Mouse (Mus musculus): ENCODE measurements around the gene Nod2.

Gene Nod2

DNA sequence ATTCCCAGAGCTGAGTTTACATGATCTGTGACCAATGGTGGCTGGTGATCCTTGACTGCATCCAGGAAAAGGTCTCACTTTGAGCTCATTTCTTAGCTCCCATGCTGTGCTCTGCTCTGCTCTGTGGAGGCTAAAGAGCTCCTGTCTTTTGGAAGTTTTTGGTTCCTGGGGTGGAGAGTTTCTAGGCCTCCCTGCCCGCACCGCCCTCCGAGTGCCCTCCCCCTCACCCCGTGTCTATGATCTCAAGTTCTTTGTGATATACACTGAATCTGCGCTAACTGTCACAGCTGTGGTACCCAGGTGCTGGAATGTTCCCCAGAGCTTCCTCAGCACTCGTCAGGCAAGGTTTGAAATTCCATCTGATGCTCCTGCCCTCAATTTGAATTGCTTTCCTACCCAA lies 23.7 kb downstream of the Nod2 start:
- in situ Hi-C loops (cut with MboI; ENCODE audit: unreplicated experiment in 2 of 2), result no loop called here

DNA sequence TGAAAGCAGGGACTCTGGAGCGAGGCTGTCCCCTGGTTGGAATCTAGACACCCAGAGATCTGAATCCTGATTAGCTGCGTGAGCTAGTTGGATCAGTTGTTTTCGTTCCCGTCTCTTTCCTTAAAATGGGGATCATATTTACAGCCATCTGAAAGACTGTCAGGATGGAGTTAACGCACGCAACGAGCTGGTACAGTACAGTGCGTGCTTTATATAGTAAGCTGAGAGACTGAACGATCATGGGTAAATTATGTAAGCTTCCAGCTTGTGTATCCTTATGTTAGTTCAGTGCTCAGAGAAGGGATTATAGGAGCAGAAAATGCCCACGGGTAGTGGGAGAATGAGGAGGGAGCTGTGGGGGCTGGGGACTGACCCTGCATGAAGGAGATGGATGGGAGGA lies 24.5 kb downstream of the Nod2 start:
- in situ Hi-C loops (cut with MboI; ENCODE audit: unreplicated experiment in 2 of 2), result no loop called here

DNA sequence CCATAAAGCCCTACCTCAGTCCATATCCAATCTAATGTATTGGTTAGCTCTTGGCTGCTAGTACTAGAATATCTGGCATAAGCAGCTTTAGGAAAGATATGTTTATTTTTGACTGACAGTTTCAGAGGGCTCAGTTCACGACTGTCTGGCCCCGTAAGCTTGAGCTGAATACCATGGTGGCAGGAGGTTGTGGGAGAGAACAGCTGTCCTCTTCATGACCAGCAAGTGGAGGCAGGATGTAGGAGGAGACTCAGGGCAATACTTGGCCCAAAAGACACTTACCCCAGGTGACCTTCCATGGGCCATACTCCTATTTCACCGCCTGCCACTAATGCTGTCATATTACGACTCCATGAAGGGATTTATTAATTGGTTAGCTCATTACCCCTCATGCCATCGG lies 26.7 kb downstream of the Nod2 start:
- in situ Hi-C loops (cut with MboI; ENCODE audit: unreplicated experiment in 2 of 2), result no loop called here

DNA sequence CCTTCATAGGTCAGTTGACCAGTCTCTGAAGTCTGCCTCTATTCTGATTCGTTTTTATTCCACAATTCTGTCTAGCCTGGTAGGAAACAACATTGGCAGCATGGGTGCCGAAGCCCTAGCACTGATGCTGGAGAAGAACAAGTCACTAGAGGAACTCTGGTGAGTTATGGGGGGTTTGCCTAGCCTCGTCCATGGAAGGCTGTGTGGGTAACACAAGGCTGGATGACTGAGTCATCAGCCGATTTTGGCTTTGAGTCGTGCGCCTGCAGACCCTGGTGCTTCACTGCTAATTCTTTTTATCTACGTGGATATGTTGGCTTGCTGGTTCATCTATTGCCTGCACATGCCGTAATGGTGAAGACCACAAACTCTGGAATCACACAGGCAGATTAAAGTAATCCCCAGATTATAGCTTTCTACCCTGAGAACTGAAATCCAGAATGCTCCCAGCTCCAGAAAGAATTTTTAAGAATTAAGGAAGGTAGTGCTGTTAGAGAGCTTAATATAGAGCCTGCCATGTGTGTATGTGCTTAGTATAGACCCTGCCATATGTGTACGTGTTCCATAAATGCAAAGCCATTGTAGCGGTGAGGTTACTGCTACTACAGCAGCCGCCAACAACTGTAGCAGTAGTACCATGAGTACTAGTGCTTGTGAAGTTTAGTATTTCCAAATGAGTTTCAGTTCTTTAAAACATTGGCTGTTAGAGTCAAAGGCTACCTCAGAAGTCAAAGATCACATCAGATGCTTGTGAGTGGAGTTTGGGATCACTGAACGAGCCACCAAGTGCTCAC lies 28.5 kb downstream of the Nod2 start:
- in situ Hi-C loops (cut with MboI; ENCODE audit: unreplicated experiment in 2 of 2), result no loop called here

DNA sequence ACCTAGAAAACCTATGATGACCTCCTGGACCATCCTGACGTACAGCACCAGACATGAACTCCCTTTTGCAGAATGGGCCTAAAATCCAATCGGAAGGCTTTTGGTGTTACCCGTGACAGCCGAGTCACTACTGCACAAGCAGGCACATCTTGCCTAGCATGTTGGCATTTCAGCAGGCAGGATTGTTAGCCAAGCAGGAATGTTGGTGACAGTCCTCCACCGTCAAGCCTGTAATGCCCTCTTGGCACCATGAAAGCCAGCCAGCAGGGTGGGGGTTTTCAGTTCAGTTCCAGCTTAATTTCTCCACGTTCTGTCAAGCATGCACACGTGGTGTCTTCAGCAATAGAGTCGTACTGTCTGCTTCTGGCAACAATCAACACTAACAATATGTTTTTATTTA lies 30.0 kb downstream of the Nod2 start:
- in situ Hi-C loops (cut with MboI; ENCODE audit: unreplicated experiment in 2 of 2), result no loop called here

DNA sequence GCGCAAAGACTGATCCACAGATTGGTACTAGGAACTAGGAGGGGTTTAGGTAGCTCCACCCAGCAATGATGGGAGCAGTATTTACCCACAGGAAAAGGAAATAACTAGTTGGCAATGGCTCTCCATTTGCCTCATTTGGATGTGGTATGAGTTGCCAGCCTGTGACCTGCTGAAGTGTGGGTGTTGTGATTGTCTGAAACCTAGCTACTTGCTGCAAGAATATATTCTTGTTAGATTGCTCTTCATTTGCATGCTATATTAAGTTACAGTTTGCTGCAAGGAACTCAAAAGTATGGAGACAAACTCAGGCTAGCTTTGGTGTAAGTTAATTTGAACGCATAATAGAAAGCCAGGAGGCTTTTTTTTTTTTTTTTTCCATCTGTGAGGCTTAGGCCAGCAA lies 33.5 kb downstream of the Nod2 start:
- in situ Hi-C loops (cut with MboI; ENCODE audit: unreplicated experiment in 2 of 2), result no loop called here

DNA sequence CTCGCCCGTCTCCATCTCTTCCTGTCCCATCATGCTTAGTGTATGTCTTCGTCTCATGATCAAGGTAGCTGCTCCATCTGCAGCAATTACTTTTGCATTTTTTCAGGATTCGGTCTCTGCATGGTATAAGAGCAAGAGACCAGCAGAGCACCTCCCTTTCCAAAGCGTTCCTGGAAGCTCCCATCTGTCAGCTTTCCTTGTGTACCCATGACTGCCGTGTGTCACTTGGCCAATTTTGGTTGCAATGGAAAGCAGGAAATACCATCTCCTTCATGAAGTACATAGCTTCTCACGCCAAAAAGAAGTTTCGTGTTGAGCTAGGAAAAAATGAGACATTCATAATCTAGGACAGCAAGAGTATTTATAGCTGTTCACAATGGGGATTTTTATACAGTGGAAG lies 33.9 kb downstream of the Nod2 start:
- in situ Hi-C loops (cut with MboI; ENCODE audit: unreplicated experiment in 2 of 2), result no loop called here

DNA sequence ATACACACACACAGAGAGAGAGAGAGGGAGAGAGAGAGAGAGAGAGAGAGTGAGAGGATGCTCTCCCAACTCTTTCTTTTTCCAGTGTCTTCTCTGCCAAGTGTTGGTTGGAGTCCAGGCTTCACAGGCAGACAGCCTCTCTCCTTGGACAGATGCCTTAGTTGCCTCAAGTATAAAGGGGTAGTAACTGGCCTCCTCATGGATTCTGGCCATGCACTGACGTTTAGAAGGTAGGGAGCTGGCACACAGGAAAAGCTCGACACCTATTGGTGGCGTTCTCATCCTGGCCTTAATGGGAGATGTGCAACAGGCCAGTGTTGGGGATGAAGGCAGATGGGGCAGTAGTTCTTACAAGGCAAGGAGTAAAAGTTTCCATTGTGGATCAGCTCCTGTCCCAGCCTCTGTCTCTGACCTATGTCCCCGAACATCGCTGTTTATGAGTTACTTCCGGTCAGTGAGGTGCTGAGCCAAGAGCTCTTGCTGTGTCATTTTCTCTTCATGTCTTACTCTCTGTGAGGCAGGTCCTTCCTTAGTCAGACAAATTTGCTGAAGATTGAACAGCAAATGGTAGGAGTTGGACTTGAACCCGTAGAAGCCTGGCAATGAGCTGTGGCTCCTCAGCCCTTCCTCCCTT lies 36.7 kb downstream of the Nod2 start:
- in situ Hi-C loops (cut with MboI; ENCODE audit: unreplicated experiment in 2 of 2), result no loop called here

DNA sequence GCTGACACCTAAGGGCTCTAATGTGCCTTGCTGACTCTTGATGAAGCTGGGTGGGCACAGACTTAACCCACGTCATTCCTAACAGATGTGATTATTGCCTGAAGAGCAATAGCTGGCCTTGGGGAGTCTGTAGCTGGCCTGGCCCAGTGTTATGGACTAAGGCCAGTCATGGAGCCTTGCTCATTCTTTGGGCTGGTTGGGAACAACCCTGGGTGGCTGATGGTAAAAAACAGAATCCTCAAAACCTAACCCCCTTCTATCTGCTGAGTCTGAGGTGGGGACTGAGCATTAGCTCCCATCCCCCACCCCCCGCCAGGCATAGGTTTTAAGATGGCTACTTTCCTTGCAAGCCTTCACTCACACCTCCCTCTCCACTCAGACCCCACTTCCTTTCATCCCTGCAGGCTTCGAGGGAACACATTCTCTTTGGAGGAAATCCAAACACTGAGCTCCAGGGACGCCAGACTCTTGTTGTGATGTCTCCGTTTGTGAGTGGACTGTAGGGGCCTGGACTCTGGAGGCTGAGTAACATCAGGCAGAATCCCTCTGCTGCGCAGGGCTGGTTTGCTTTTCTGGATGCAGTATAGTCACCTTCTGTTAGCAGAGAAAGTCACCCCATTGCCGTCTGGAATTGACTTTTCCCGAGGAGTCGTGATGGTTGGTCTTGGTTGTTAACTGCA lies 39.3 kb downstream of the Nod2 start:
- in situ Hi-C loops (cut with MboI; ENCODE audit: unreplicated experiment in 2 of 2), result no loop called here

DNA sequence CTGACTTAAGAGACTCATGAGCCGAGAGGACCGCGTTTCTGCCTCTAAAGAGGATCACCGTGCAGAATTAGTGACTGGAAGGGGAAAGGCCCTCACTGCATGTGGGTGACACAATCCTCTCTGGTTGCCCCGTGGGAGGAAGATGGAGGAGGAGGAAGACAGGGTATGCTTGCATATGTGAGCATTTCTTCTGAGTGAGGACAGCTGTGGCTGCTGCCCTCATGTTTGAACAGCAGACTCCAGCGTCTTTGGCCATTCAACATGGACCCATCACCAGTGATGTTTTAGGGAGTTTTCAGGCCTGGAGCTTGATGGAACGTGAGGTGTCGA lies 39.8 kb downstream of the Nod2 start:
- in situ Hi-C loops (cut with MboI; ENCODE audit: unreplicated experiment in 2 of 2), result no loop called here

DNA sequence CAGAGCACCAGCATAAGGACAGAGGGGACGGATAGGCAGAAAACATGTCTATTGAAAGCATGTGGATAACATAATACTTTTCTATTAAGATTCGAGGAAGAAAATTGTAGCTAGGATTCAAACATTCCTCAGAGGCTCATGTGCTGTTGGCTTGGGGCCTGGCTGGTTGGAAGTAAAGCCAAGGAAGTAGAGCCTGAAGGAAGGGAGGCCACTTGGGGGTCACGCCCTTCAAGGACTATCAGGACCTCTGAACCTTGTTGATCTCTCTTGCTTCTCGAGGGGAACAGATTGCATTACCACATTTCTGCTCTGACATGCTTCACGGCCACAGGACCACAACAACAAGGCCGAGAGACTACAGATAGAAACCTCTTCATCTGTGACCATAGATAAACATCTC lies 42.0 kb downstream of the Nod2 start:
- in situ Hi-C loops (cut with MboI; ENCODE audit: unreplicated experiment in 2 of 2), result no loop called here

DNA sequence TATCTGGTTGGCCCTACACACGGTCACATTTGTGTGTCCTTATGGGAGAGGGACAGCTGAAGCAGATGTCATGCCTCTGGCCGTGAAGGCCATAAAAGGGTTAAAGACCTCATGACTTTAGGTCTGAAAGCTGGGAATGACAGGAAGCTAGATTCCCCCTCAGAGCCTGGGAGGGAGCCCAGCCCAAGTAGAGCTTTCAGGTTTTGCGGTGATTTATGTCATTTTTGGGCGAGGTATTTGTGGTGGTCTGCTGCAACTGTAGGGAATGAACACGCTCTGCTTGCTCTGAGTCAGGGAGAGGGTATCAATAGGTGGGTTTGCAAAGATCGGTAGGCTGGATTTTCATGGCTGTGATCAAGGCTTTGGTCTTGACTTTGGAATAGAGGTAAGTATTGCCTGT lies 42.8 kb downstream of the Nod2 start:
- in situ Hi-C loops (cut with MboI; ENCODE audit: unreplicated experiment in 2 of 2), result no loop called here

DNA sequence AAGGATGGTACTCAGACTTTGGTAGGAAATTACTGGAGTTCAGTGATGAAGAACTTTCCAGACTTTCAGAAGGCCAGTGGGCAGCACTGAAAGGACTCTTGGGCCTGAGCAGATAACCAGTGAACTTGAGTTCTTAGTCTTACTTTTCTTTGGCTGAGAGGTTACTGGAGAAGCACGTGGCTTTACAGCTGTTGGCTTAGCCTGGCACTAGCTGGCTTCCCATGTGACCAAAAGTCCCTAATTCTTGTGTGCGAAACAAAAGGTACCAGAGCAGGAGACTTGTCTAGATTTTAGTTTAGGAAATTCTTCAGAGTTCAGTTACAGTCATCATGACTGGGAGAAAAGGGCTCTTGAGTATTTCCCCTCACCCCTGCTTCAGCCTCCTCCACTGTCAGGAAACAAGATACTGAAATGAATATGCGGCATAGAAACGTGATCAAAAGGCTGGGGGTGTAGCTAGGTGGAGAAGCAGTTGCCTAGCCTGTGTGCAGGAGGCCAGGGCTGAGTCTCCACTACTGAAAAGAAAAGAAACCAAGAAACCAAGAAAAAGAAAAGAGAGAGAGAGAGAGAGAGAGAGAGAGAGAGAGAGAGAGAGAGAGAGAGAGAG lies 44.3 kb downstream of the Nod2 start:
- in situ Hi-C loops (cut with MboI; ENCODE audit: unreplicated experiment in 2 of 2), result no loop called here

DNA sequence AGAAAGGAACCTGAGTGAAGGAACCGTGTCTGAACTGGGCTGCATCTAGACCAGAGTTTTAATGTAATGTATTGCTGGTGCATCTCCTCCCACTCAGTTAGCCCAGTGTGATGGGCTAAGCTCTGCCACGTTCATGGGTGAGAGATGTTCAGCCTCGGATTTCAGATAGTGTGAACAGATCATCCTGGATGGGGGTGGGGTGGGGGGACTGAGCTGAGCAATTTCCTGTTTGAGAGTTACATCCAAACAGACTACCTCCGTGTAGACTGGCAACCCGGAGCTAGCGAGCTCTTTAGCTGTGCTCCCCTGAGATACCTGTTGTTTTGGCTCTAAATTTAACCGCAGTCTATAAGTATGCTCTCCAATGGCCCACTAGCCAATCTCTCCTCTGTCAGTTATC lies 44.8 kb downstream of the Nod2 start:
- in situ Hi-C loops (cut with MboI; ENCODE audit: unreplicated experiment in 2 of 2), result no loop called here

DNA sequence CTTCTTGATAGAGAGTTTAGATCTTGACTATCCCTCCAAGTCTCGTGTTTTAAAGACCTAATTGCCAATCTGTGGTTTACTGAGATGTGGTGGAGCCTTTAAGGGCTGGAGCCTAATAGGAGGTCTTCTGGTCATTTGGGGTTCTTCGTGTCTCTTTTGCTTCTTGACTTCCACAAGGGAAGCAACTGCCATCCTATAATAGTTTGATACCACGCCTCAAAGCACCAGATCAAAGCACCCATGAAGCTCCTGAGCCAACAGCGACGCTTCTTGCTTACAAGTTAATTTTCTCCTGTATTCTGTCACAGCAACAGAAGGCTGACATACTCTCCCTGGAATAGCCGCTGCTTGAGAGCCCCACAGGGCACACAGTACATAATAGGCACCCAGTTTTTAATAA lies 45.8 kb downstream of the Nod2 start:
- in situ Hi-C loops (cut with MboI; ENCODE audit: unreplicated experiment in 2 of 2), result no loop called here

DNA sequence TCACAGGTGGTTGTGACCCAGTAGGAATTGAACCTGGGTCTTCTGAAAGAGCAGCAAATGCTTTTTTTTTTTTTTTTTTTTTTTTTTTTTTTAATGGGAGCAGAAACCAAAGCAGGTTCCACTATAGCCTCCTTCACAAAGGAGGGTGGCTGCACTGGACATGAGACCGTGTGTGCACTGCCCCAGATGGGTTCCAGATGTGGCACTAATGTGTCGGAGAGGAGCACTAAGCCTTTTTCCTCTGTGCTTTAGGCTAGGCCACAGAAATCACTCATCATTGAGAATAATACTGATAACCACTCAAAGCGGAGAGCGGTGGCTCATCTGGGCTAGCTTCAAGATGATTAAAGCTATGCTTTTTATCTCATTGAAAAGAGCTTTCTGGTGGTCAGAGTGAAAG lies 46.3 kb downstream of the Nod2 start:
- in situ Hi-C loops (cut with MboI; ENCODE audit: unreplicated experiment in 2 of 2), result no loop called here

DNA sequence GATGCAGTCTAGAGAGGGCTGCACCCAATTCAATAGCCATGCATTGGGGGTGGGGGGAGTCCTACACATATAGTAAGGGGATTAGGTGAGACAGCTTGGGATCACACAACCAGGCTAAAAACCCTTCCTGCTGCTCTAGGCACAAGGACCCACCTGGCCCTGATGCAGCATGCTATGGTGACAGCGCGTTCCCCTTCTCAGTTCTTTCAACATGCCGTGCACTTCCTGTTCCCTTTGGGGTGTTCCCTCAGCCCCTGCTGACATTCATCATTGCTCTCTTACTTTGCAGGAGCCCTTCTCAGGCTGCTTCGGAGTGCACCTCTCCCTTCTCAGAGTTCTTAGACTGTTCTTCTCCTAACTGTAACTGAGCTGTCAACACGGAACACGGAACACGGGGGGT lies 47.2 kb downstream of the Nod2 start:
- in situ Hi-C loops (cut with MboI; ENCODE audit: unreplicated experiment in 2 of 2), result no loop called here

DNA sequence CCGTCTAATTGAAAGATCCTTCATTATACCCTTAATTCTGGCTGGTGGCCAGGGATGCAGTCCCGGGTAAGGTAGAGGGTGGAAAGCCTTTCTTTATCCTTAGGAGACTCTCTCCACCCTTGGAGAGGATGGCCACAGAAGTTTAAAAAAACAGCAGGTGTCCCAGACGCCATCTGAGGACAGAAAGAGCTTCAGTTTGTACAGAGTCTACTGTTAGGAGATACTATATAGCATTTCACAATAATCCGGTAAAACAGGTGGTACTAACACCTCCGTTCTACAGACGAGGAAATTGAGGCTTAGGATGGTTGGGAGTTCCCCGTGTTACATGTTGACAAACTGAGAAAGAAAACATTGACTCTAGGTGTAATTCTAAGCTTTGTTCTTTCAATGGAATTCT lies 49.1 kb downstream of the Nod2 start:
- in situ Hi-C loops (cut with MboI; ENCODE audit: unreplicated experiment in 2 of 2), result loop anchor here in 1 of 2 experiments (5.0 kb wide), 1 partner anchor 64 kb away; no protein-coding TSS in a partner anchor

DNA sequence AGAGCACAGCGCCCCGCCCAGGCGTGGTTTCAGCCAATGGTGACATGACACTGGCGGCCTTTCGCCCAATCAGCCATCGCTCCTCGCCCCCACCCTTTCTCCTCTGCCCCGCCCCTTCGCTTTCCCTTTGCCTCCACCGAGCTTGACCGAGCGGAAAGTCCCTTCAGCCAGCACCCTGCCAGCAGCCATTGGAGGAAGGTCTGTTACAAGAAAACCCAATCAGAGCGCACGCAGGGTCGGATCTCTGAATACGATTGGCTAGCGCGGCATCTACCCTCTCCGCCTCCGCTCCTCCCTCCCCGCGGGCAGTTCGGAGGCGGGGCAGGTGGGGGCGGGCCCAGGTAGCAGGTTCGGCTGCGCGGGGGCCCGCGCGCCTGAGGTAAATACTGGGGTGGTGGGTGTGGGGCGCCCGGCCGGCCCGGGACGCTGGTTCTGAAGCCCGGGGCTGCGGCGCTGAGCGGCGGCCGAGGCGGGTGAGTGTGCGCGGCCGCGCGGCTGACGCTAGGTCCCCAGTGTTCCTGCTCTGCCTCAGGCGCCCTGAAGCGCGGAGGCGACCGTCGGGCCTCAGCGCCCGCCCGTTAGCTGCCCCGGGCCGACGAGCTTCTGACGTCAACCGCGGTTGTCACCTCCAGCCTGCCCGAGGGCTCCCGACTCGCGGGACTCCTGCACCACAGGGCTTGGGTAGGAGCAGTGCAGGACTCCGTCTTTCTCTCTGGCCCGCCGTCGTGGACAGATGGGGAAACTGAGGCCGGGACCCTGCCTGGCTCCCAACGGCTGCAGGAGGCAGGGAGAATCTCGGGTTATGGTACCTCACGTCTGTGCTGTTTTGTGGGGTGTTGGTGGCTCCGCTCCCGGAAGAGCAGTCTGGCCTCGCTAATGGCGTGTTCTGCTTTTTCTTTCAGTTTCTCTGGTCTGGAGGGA lies 49.9 kb downstream of the Nod2 start, which contains the start of gene Cyld:
Gene Cyld, plus strand, starts transcription at position 308 of the 921 bp plus-strand sequence.
- in situ Hi-C loops (cut with MboI; ENCODE audit: unreplicated experiment in 2 of 2), result loop anchor here in 1 of 2 experiments (5.0 kb wide), 1 partner anchor 65 kb away; no protein-coding TSS in a partner anchor

DNA sequence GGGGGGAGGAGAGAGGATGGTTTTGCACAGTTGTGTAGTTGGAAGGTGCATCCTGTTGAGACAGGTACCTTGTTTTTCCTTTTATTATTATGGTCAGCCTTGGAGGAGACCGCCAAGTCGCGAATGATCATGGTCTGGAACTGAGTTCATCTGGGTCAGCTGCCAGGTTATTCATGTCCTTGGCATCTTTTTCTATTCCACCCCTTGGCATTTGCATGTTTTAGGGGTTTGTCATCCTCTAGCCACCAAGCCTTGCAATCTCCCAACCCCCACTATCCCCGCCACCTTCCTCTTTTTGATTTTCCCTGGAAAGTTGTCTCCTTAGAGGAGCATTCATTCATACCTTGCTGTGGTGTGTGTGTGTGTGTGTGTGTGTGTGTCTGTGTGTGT lies 50.5 kb downstream of the Nod2 start:
- in situ Hi-C loops (cut with MboI; ENCODE audit: unreplicated experiment in 2 of 2), result loop anchor here in 1 of 2 experiments (5.0 kb wide), 1 partner anchor 65 kb away; no protein-coding TSS in a partner anchor
